Mouse (Mus musculus) forebrain, embryonic 12.5 days (tissue): ENCODE results near the gene Akr1b7. TPM values are rescaled to one million over a fixed set of nuclear protein-coding genes. Genes with fewer than 3 reads are reported as not detected.
"Not testable (repeated sequence)": the region's sequence is repeated elsewhere in the genome, so short reads cannot be mapped to it uniquely, and the experiment has no call there.

Experiments
- ATAC-seq: fragments of 200-750 bp; cut with Nextera tagmentation; 2 replicates; pipeline ENCODE4 v1.8.0; 2017; ENCODE audit warnings: moderate TSS enrichment; ENCODE audit not compliant: low FRiP score
- H3K27ac ChIP-seq: fragments of 300-500 bp; sonication (generic); 2 replicates; pipeline ENCODE4 v1.5.1; 2016; ENCODE audit warnings: mild to moderate bottlenecking
- H3K27me3 ChIP-seq: fragments of 300-500 bp; sonication (generic); 2 replicates; pipeline ENCODE4 v1.6.1; 2016; ENCODE audit warnings: mild to moderate bottlenecking
- H3K36me3 ChIP-seq: fragments of 300-500 bp; sonication (generic); replicated peaks from 2 replicates; pipeline ENCODE4 v1.6.1; 2016; ENCODE audit warnings: mild to moderate bottlenecking
- H3K4me1 ChIP-seq: fragments of 300-500 bp; sonication (generic); 2 replicates; pipeline ENCODE4 v1.6.1; 2016
- H3K4me2 ChIP-seq: fragments of 300-500 bp; sonication (generic); 2 replicates; pipeline ENCODE4 v1.6.1; 2016; ENCODE audit warnings: mild to moderate bottlenecking, moderate library complexity
- H3K4me3 ChIP-seq: fragments of 300-500 bp; sonication (generic); replicated peaks from 2 replicates; pipeline ENCODE4 v1.5.1; 2016; ENCODE audit warnings: mild to moderate bottlenecking
- H3K9ac ChIP-seq: fragments of 300-500 bp; sonication (generic); 2 replicates; pipeline ENCODE4 v1.6.1; 2016; ENCODE audit warnings: mild to moderate bottlenecking
- H3K9me3 ChIP-seq: fragments of 300-500 bp; sonication (generic); 2 replicates; pipeline ENCODE4 v1.6.1; 2016
- WGBS: fragments of 180-500 bp; shearing (Covaris S2); methylation state at CpG from one replicate; pipeline ENCODE4 v1.1.7; 2016; 5-methylcytosine and 5-hydroxymethylcytosine counted together
- polyA plus RNA-seq: library from polyadenylated mRNA; unstranded; fragments of >200 nt; fragmentation: Nextera tagmentation; extraction: Ambion mirVana; gene quantifications from 2 replicates; pipeline ENCODE4 v1.2.1, GENCODE M21; 2016

Akr1b7 gene
- polyA plus RNA-seq, 1 experiment from 2014 or later, result not detected

DNA sequence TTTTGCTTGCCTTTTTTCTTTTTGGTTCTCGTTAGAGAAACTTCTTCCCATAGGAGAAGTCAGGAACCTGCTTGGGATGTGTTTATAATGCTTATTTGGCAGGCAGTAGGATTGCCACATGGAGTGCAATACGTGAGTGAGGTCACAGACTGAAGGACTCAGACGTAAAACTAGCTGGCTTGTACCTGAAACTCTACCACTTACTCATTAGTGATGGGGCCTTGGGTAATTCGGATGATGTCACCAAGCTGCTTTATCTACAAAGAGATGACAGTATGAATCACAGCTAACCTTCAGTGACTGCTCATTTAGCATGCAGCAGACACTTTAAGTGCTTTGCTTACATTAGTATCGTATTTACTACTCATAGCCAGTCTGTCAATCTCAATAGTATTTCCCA is 16.2 kb upstream of the Akr1b7 start:
- H3K4me1 ChIP-seq, result no peaks in the 10 kb centered on the region
- H3K4me3 ChIP-seq, result no peak overlapping the region
- H3K9me3 ChIP-seq, result no peaks in the 10 kb centered on the region
- no peak for ATAC-seq
- no peak overlapping the region for H3K4me2 ChIP-seq
- H3K27me3 ChIP-seq, result no peaks in the 10 kb centered on the region
- H3K9ac ChIP-seq, result no peak overlapping the region
- 80% methylated on average over 5 of the region's 5 CpGs for WGBS
- H3K27ac ChIP-seq, result no peak overlapping the region
- peaks cover 2% of the 10 kb centered on the region; the same call in 1 of the 2 replicates for H3K36me3 ChIP-seq

- H3K27ac ChIP-seq, result no peak overlapping the region
- no peak overlapping the region for H3K4me2 ChIP-seq
- no peak for ATAC-seq
- no peaks in the 10 kb centered on the region for H3K36me3 ChIP-seq
- H3K4me3 ChIP-seq, result no peak overlapping the region
- no peak overlapping the region for H3K9ac ChIP-seq
- H3K9me3 ChIP-seq, result no peaks in the 10 kb centered on the region
- no peaks in the 10 kb centered on the region for H3K4me1 ChIP-seq
- 89% methylated on average over 6 of the region's 6 CpGs for WGBS
- no peaks in the 10 kb centered on the region for H3K27me3 ChIP-seq
These were observed 13.7 kb upstream of the Akr1b7 start for GRCm38 (mm10) chr6:34398431-34398830.

GRCm38 (mm10) chr6:34399606-34400220 is 12.4 kb upstream of the Akr1b7 start:
- WGBS, result 82% methylated on average over 13 of the region's 13 CpGs
- Histone ChIP-seq H3K9ac (no peak overlapping the region), H3K9me3 (no peaks in the 10 kb centered on the region), H3K27ac (no peak overlapping the region), H3K4me2 (no peak overlapping the region), H3K4me3 (no peak overlapping the region), H3K4me1 (no peaks in the 10 kb centered on the region), H3K36me3 (no peaks in the 10 kb centered on the region), H3K27me3 (no peaks in the 10 kb centered on the region)
- ATAC-seq, result no peak

GRCm38 (mm10) chr6:34400696-34401095 is 11.4 kb upstream of the Akr1b7 start:
- Histone ChIP-seq H3K4me1 (no peaks in the 10 kb centered on the region), H3K9me3 (no peaks in the 10 kb centered on the region), H3K27me3 (no peaks in the 10 kb centered on the region), H3K9ac (no peak overlapping the region), H3K36me3 (no peaks in the 10 kb centered on the region), H3K4me3 (no peak overlapping the region), H3K4me2 (no peak overlapping the region), H3K27ac (no peak overlapping the region)
- no peak for ATAC-seq
- WGBS, result 84% methylated on average over 2 of the region's 2 CpGs

GRCm38 (mm10) chr6:34406746-34407145 is 5.4 kb upstream of the Akr1b7 start:
- Histone ChIP-seq H3K36me3 (no peaks in the 10 kb centered on the region), H3K9me3 (no peaks in the 10 kb centered on the region), H3K4me1 (no peaks in the 10 kb centered on the region), H3K4me2 (no peak overlapping the region), H3K9ac (no peak overlapping the region), H3K4me3 (no peak overlapping the region), H3K27ac (no peak overlapping the region), H3K27me3 (no peaks in the 10 kb centered on the region)
- ATAC-seq, result no peak
- 91% methylated on average over 4 of the region's 4 CpGs for WGBS

GRCm38 (mm10) chr6:34407403-34407802 is 4.7 kb upstream of the Akr1b7 start:
- H3K36me3 ChIP-seq, result no peaks in the 10 kb centered on the region
- no peak for ATAC-seq
- H3K9ac ChIP-seq, result no peak overlapping the region
- no peak overlapping the region for H3K27ac ChIP-seq
- no peak overlapping the region for H3K4me3 ChIP-seq
- no peaks in the 10 kb centered on the region for H3K27me3 ChIP-seq
- H3K9me3 ChIP-seq, result no peaks in the 10 kb centered on the region
- WGBS, result 80% methylated on average over 10 of the region's 10 CpGs
- no peak overlapping the region for H3K4me2 ChIP-seq
- H3K4me1 ChIP-seq, result no peaks in the 10 kb centered on the region

DNA sequence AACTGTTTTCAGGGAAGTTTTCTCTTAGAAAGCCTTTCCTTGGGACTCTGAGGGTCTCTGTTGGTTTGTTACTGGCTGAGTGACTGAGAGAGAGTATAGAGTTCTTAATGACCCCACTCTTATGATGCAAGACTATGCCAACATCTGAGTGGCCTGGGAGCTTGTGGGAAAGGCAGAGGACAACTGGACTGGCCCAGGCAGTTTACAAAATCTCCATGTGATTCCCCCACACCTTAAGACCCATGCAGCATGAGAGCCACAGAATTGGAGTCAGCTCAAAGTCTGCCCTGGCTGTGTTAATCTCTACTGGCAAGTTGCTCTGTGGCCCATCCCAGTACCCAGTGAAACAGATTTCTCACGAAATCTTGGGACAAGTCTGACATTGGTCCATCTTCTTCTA is 554 bp downstream of the Akr1b7 start:
- WGBS, result 80% methylated on average over 1 of the region's 1 CpGs
- no peak overlapping the region for H3K9ac ChIP-seq
- H3K36me3 ChIP-seq, result no peaks in the 10 kb centered on the region
- no peaks in the 10 kb centered on the region for H3K4me1 ChIP-seq
- H3K27me3 ChIP-seq, result no peaks in the 10 kb centered on the region
- no peak overlapping the region for H3K4me3 ChIP-seq
- H3K27ac ChIP-seq, result no peak overlapping the region
- no peaks in the 10 kb centered on the region for H3K9me3 ChIP-seq
- no peak for ATAC-seq
- H3K4me2 ChIP-seq, result no peak overlapping the region

GRCm38 (mm10) chr6:34413386-34413785 is 1.3 kb downstream of the Akr1b7 start:
- H3K4me2 ChIP-seq, H3K36me3 ChIP-seq, H3K4me3 ChIP-seq, H3K9ac ChIP-seq, H3K27me3 ChIP-seq, ATAC-seq, H3K4me1 ChIP-seq, H3K9me3 ChIP-seq, H3K27ac ChIP-seq: not testable (repeated sequence)
- WGBS, result 70% methylated on average over 1 of the region's 1 CpGs

- Histone ChIP-seq H3K4me1 (no peaks in the 10 kb centered on the region), H3K27ac (no peak overlapping the region), H3K9ac (no peak overlapping the region), H3K4me2 (no peak overlapping the region), H3K36me3 (no peaks in the 10 kb centered on the region), H3K4me3 (no peak overlapping the region), H3K9me3 (no peaks in the 10 kb centered on the region), H3K27me3 (no peaks in the 10 kb centered on the region)
- WGBS, result 96% methylated on average over 2 of the region's 2 CpGs
- no peak for ATAC-seq
These were observed 4.4 kb downstream of the Akr1b7 start for GRCm38 (mm10) chr6:34416521-34416920.

GRCm38 (mm10) chr6:34419071-34419470 is 6.9 kb downstream of the Akr1b7 start:
- H3K27me3 ChIP-seq, result no peaks in the 10 kb centered on the region
- ATAC-seq, result no peak
- H3K36me3 ChIP-seq, result no peaks in the 10 kb centered on the region
- no peak overlapping the region for H3K4me2 ChIP-seq
- no peak overlapping the region for H3K4me3 ChIP-seq
- H3K9me3 ChIP-seq, result no peaks in the 10 kb centered on the region
- no peak overlapping the region for H3K9ac ChIP-seq
- H3K4me1 ChIP-seq, result no peaks in the 10 kb centered on the region
- no peak overlapping the region for H3K27ac ChIP-seq

DNA sequence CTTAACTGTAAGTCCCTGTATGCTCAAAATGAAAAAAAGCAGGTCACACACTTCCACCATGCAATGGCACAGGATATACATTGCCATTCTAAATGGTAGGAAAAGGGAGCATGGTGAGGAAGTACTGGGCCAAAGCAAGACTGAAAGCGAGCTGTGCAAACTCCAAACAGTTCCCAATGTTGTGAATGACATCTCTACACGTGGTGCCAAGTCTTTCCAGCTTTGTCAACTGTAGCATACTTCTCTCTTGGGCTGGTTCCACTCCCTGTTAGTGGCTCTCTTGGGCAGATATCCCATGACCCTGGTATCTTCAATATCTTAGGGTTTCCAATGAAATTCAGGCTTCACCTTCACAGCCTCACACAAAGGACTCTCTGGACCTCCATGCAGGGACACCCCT is 26.9 kb downstream of the Akr1b7 start:
- no peak overlapping the region for H3K27ac ChIP-seq
- H3K9ac ChIP-seq, result no peak overlapping the region
- H3K9me3 ChIP-seq, result no peaks in the 10 kb centered on the region
- H3K4me1 ChIP-seq, result no peaks in the 10 kb centered on the region
- no peak overlapping the region for H3K4me3 ChIP-seq
- H3K27me3 ChIP-seq, result no peaks in the 10 kb centered on the region
- ATAC-seq, result no peak
- 58% methylated on average over 2 of the region's 2 CpGs for WGBS
- H3K4me2 ChIP-seq, result no peak overlapping the region
- H3K36me3 ChIP-seq, result no peaks in the 10 kb centered on the region

GRCm38 (mm10) chr6:34441556-34442257 is 29.6 kb downstream of the Akr1b7 start:
- no peaks in the 10 kb centered on the region for H3K27me3 ChIP-seq
- H3K4me1 ChIP-seq, result no peaks in the 10 kb centered on the region
- H3K4me3 ChIP-seq, result no peak overlapping the region
- H3K9me3 ChIP-seq, result no peaks in the 10 kb centered on the region
- no peak for ATAC-seq
- WGBS, result 70% methylated on average over 9 of the region's 9 CpGs
- no peak overlapping the region for H3K9ac ChIP-seq
- no peak overlapping the region for H3K27ac ChIP-seq
- H3K4me2 ChIP-seq, result no peak overlapping the region
- no peaks in the 10 kb centered on the region for H3K36me3 ChIP-seq

DNA sequence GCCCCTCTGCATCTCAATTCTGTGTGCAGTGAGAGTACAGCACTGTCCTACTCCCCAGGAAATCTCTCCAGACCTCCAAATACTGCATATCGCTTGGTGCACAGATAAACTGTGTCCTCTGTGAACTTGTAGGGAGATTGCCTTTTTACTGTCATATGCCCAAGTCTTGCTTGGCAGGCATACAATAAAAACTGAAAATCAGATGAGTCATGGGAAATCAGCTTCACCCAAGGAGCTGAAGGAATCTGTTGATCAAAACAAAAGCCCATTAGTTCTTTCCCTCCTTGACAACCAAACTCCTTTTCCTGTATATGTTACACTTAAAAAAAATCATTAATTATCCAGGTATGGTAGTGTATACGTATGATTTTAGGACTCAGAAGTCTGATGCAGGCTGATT is 31.7 kb downstream of the Akr1b7 start:
- no peak overlapping the region for H3K27ac ChIP-seq
- no peaks in the 10 kb centered on the region for H3K27me3 ChIP-seq
- no peak overlapping the region for H3K9ac ChIP-seq
- H3K4me3 ChIP-seq, result no peak overlapping the region
- ATAC-seq, result no peak
- WGBS, result 90% methylated on average over 2 of the region's 2 CpGs
- no peaks in the 10 kb centered on the region for H3K9me3 ChIP-seq
- no peaks in the 10 kb centered on the region for H3K4me1 ChIP-seq
- H3K36me3 ChIP-seq, result no peaks in the 10 kb centered on the region
- no peak overlapping the region for H3K4me2 ChIP-seq
